Mouse (Mus musculus): Measurements from ENCODE around the gene Nptn.

- TF ChIP-seq CTCF (IDR thresholded peaks at IDR 0.05; ENCODE audit: insufficient read depth, low read length): no peak
- no peak for TF ChIP-seq POLR2A (IDR thresholded peaks at IDR 0.05; ENCODE audit: borderline replicate concordance, extremely low read depth, low read depth, low read length)
Measured at GRCm38 (mm10) chr9:58583267-58583641, 1.2 kb downstream of the Nptn start.
